Mouse (Mus musculus) embryonic fibroblast, embryonic 13.5 days (primary cell): ENCODE data around the gene Lce1a2. TPM values are rescaled to one million over a fixed set of nuclear protein-coding genes. Genes with fewer than 3 reads are reported as not detected.
"Not testable (repeated sequence)": the region's sequence is repeated elsewhere in the genome, so short reads cannot be mapped to it uniquely, and the experiment has no call there.

ENCODE experiments used
- H3K27ac ChIP-seq: 2 replicates; pipeline ENCODE4 v1.5.1; 2012; ENCODE audit warnings: low read length, control low read depth, inconsistent platforms; ENCODE audit not compliant: insufficient read depth
- H3K4me1 ChIP-seq: 2 replicates; pipeline ENCODE4 v1.6.1; 2011; ENCODE audit warnings: low read length; ENCODE audit not compliant: control insufficient read depth, insufficient read depth
- H3K4me3 ChIP-seq: 2 replicates; pipeline ENCODE4 v1.5.1; 2011; ENCODE audit warnings: mild to moderate bottlenecking, control low read depth, low read length; ENCODE audit not compliant: insufficient read depth
- CTCF ChIP-seq: IDR thresholded peaks from 2 replicates; pipeline ENCODE4 v1.5.1; 2011; ENCODE audit warnings: mild to moderate bottlenecking, control low read depth, low read length, moderate library complexity, borderline replicate concordance; ENCODE audit not compliant: insufficient read depth
- POLR2A ChIP-seq: IDR thresholded peaks from 2 replicates; pipeline ENCODE4 v1.6.1; 2011; ENCODE audit warnings: low read depth, mild to moderate bottlenecking, control low read depth, low read length, moderate library complexity
- polyA plus RNA-seq: library from polyadenylated mRNA; stranded (reverse); fragments of >200 nt; gene quantifications from 2 replicates; pipeline ENCODE4 v1.2.4, GENCODE M21; 2011; ENCODE audit warnings: low read depth; ENCODE audit not compliant: missing spikeins, insufficient read length

The Lce1a2 gene
- not detected in 2 replicates for polyA plus RNA-seq

DNA sequence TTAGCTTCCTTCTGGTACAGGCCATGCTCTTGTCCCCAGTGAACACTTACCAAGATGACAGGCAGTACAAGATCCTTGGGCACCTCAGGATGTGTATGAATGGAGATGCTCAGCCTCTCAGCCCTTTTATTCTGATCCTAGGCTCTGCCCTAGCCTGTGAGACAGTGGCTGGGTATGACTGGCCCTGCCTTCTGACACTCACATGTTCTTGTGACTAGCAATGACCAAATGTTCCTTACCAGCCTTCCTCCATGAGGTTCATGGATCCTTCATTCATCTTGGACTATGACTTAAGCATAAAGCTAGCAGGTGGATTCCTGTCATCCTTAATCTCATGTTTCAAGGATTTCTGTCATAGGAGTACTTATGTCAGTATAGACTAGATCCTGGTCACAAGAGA is at the start of gene Lce1a2:
Gene Lce1a2 (minus strand): TSS at position 101 of the 400 bp plus-strand sequence.
- no peaks in the 10 kb centered on the region for H3K4me1 ChIP-seq
- H3K27ac ChIP-seq, result no peak within 1 kb of the TSS
- no peak within 1 kb of the TSS for H3K4me3 ChIP-seq
- no peak for TF ChIP-seq CTCF

DNA sequence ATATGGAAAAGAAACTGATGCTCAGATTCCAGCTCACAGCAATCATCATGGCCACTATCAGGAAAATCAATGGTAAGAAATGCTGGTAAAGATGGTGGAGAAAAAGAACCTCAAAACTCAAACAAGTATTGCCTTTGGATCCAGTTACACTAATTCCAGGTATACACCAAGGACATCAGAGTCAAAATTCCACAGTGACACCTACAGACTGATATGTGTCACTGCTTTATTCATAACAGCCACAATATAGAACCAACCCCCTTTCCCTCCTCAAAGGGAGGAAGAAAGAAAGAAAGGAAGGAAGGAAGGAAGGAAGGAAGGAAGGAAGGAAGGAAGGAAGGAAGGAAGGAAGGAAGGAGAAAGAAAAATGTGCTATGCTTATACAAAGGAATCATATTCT is 45.0 kb upstream of the Lce1a2 start:
- H3K27ac ChIP-seq, result no peak overlapping the region
- TF ChIP-seq POLR2A (no peak), CTCF (no peak)
- no peak overlapping the region for H3K4me3 ChIP-seq
- no peaks in the 10 kb centered on the region for H3K4me1 ChIP-seq

DNA sequence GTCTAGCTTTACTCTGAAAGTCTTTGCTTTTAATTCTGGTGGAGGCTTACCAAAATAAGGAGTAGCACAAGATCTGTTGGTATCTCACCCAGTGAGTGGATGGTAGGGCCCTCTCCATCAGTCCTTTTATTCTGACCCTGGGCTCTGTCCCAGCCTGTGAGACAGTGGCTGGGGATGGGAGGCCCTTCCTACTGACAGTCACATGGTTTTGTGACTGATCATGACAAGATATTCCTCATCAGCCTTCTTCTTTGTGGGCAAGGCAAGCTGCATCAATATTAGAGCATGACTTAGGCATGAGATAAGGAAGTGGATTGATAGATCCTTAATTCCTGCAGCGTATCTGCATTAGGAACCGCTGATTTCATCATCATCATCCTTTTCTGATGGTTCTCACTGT is 38.9 kb upstream of the Lce1a2 start, which contains the start of gene Lce1e:
Gene Lce1e (minus strand): TSS at position 101 of the 400 bp plus-strand sequence.
- TF ChIP-seq POLR2A (no peak), CTCF (no peak)
- no peak within 1 kb of the TSS for H3K27ac ChIP-seq
- H3K4me1 ChIP-seq, result no peaks in the 10 kb centered on the region
- H3K4me3 ChIP-seq, result no peak within 1 kb of the TSS

DNA sequence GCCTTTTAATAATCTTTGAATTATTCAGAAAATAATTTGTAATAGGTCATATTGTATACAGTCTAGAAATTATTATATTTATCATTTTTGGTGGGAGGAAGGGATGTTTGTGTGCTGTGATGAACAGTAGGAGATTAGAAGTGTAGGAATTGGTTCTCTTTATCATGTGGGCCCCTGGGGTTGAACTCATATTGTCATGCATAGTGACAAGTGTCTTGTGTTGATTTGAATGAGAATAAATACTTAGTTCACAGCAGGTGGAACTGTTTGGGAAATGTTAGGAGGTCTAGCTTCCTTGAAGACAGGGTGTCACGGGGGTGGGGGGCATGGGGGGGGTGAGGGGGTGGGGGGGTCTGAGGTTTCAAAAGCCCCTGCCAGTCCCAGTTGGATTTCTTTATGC is 24.5 kb upstream of the Lce1a2 start:
- peaks cover 4% of the 10 kb centered on the region; the same call in 1 of the 2 replicates for H3K4me1 ChIP-seq
- TF ChIP-seq POLR2A (no peak), CTCF (no peak)
- H3K27ac ChIP-seq, result no peak overlapping the region
- H3K4me3 ChIP-seq, result no peak overlapping the region

DNA sequence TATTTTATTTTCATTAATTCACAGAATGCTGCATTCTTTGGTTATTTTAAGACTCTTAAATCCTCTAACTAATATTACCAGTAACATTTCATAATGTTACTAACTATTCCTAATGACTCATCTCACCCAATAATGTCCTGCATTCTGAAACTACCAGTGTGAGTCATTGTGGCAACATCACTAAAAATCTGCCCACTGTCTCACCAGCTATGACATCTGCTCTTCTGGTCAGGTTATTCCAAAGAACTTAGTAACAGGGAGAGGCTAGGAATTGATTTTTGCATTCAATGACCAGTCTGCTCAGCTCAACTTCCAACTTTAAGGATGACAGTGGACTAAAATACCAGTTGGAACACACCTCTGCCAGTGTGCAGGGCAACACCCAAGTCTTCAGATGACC is 21.6 kb upstream of the Lce1a2 start:
- no peak overlapping the region for H3K4me3 ChIP-seq
- H3K27ac ChIP-seq, result no peak overlapping the region
- peaks cover 4% of the 10 kb centered on the region; the same call in 1 of the 2 replicates for H3K4me1 ChIP-seq
- TF ChIP-seq CTCF (no peak), POLR2A (no peak)

DNA sequence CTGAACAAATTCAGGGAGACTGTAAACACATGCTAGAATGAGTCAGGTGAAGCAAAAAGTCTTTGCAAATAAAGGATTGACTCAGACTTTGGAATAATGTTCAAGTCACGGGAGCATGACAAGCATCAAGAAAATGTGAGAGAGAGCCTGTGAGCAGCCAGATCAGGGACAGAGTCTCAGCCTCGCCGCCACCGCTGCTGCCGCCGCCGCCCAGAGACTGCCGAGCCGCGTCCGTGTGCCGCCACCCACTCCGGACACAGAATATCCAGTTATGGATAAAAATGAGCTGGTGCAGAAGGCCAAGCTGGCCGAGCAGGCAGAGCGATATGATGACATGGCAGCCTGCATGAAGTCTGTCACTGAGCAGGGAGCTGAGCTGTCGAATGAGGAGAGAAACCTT is 19.0 kb upstream of the Lce1a2 start:
- not testable (repeated sequence) for H3K27ac ChIP-seq, H3K4me1 ChIP-seq

DNA sequence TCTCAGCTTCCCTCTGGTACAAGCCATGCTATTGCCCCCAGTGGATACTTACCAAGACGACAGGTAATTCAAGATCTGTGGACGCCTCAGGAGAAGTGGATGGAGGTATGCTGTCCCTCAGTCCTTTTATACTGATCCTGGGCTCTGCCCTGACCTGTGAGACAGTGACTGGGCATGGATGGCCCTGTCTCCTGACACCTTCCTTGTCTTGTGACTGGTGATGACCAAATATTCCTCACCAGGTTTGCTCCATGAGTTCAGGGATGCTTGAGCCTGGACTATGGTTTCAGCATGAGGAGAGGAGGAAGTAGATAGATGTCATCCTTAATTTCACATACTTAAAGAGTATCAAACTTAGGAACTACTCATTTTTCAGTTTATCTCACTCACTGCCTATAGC is 17.0 kb upstream of the Lce1a2 start, which contains the start of gene Lce1d:
Gene Lce1d (minus strand): TSS at position 101 of the 400 bp plus-strand sequence.
- Histone ChIP-seq H3K4me3 (no peak within 1 kb of the TSS), H3K27ac (no peak within 1 kb of the TSS), H3K4me1 (peaks cover 4% of the 10 kb centered on the region; the same call in 1 of the 2 replicates)
- no peak for TF ChIP-seq POLR2A
- TF ChIP-seq CTCF, result no peak

More for the DNA sequence above, 19.0 kb upstream of the Lce1a2 start:
- H3K4me3 ChIP-seq, result not testable (repeated sequence)

DNA sequence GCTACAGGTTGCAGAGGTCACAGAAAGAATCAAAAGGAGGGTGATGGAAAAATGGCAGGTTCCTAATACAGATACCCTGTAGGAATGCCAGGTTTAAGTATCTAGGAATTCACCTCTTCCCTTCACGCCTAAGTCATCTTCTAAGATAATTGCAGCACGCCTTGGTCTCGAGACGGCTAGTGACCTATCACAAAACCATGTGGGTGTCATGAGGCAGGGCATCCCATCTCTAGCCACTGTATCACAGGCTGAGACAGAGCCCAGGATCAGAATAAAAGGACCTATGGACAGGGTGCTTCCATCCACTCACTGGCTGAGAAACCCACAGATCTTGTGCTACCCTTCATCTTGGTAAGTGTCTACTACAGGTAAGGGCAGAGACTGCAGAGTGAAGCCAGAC is 8.8 kb upstream of the Lce1a2 start, which contains the start of gene Lce1c:
Gene Lce1c (plus strand): TSS at position 301 of the 400 bp plus-strand sequence.
- Histone ChIP-seq H3K27ac (no peak within 1 kb of the TSS), H3K4me3 (no peak within 1 kb of the TSS), H3K4me1 (no peaks in the 10 kb centered on the region)
- TF ChIP-seq CTCF, result no peak
- no peak for TF ChIP-seq POLR2A

DNA sequence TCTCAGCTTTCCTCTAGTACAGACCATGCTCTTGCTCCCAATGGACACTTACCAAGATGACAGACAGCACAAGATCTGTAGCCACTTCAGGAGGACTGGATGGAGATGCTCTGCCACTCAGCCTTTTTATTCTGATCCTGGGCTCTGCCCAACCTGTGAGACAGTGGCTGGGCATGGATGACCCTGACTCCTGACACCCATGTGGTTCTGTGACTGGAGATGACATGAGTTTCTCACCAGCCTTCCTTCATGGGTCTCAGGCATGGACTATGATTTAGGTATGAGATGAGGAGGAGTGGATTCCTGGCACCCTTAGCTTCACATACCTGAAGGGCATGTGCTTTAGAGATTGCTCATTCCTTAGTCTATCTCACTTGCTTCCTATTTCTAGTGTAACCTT is 13.3 kb downstream of the Lce1a2 start, which contains the start of gene Lce1b:
Gene Lce1b (minus strand): TSS at position 101 of the 400 bp plus-strand sequence.
- TF ChIP-seq POLR2A (no peak), CTCF (no peak)
- H3K4me1 ChIP-seq, result no peaks in the 10 kb centered on the region
- no peak within 1 kb of the TSS for H3K27ac ChIP-seq
- no peak within 1 kb of the TSS for H3K4me3 ChIP-seq

DNA sequence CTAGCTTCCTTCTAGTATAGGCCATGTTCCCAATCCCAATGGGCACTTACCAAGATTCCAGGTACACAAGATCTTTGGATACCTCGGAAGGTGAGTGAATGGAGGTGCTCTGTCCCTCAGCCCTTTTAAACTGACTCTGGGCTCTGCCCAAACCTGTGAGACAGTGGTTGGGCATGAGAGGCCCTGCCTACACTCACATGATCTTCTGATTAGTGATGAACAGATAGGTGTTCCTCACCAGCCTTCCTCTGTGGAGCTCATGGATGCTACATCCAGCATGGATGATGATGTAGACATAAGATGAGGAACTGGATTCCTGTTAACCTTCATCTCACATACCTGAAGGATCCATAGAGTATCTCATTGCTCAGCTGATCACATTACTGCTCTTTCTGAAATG is 21.9 kb downstream of the Lce1a2 start, which contains the start of gene Lce1a1:
Gene Lce1a1 (minus strand): TSS at position 101 of the 400 bp plus-strand sequence.
- Histone ChIP-seq H3K4me1 (no peaks in the 10 kb centered on the region), H3K27ac (no peak within 1 kb of the TSS), H3K4me3 (no peak within 1 kb of the TSS)
- TF ChIP-seq POLR2A (no peak), CTCF (no peak)
